Mouse (Mus musculus) embryo, embryonic 11.5 days (tissue): ENCODE results near the gene Bpifa5.

ENCODE experiments used
- DNase-seq: peaks from one replicate; pipeline ENCODE4 v3.0.0-alpha.2; 2012; ENCODE audit warnings: low read depth, low spot score

Bpifa5 gene

GRCm38 (mm10) chr2:154206908-154207307, 44.5 kb downstream of the Bpifa5 start:
- no peak for DNase-seq

- DNase-seq, result no peak
These were observed 46.7 kb downstream of the Bpifa5 start for GRCm38 (mm10) chr2:154209112-154209511.

- no peak for DNase-seq
These were observed 48.7 kb downstream of the Bpifa5 start for GRCm38 (mm10) chr2:154211121-154211520.

- no peak for DNase-seq
These were observed 49.5 kb downstream of the Bpifa5 start for GRCm38 (mm10) chr2:154211881-154212280.

- peak; percentile 53 for DNase-seq
These were observed 52.8 kb downstream of the Bpifa5 start for GRCm38 (mm10) chr2:154215191-154215590.
